Mouse (Mus musculus) heart, postnatal 4 days (tissue): ENCODE measurements around the gene Ago1. TPM values are rescaled to one million over a fixed set of nuclear protein-coding genes. Genes with fewer than 3 reads are reported as not detected.
A peak's percentile ranks its signal among the peaks of the same experiment; 100 is the strongest.

ENCODE experiments used
- DNase-seq: peaks from one replicate; pipeline ENCODE4 v3.0.0; 2021
- total RNA-seq, 2 experiments: library from RNA; stranded (reverse); gene quantifications; 2 replicates each; pipeline ENCODE4 v1.2.3; 2021

Gene Ago1
- total RNA-seq, 2 experiments from 2014 or later = 16.1 to 18.2 TPM

DNA sequence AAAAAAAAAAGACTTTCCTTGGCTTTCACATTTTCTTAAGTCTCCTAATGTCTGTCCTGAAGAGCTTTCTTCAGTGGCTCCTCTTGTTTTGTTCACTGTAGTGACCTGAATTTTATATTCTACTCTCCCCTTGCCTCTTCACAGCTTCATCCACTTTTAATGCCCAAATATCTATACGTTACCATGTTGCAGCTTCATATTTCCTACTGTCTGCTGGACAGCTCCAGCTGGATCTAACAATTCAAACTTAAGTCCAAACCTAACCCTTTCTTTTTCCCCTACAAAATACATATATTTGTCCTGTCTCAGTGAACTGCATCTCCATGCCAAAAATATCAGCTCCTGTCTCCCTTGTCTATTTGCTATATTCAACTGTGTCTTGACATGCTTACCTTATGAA is 951 bp upstream of the Ago1 start:
- DNase-seq = no peak

DNA sequence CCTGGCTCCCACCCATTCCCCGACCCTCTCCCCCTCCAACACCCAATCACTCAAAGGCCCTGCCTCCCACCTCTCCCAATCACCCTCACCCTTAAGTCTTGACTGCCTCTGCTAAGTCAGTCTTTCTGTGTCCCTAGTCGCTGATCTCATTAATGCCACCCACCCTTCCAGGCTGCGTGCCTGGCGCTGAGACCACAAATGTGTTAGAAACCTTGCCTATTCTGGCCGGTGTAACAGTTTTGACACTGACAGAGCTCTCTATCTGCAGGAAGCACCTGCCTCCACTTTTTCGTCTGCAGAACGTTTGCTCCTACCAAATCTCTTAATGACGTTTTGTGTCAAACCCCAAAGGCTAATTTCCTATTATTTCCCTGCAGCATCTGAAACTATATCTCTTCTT is 542 bp upstream of the Ago1 start:
- DNase-seq = no peak

DNA sequence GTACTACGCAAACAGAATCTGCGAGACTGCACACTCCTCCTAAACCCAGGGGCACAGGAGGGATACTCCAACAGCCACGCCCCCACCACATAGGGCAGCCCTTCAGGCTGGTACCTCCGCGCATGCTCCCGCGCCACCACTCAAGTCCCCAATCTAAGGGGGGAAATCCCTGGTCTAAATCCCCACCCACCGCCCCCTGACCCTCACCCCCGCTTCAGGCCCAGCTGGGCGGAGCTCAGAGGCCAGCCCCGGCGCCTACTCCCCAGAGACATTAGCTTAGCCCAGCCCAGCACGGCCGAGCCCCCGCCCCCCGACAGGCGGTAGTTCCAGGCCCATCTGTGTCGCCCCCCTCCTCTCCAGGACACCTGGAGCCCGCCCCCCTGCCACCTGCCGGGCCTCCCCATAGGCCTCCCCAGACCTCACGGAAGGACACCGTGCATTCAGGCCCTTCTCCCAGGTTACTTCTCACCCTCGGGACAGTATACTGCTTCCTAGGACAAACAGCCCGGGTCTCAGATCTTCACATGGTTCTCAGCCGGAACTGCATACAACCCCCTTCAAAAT is 580 bp downstream of the Ago1 start:
- peak; percentile 62 for DNase-seq

DNA sequence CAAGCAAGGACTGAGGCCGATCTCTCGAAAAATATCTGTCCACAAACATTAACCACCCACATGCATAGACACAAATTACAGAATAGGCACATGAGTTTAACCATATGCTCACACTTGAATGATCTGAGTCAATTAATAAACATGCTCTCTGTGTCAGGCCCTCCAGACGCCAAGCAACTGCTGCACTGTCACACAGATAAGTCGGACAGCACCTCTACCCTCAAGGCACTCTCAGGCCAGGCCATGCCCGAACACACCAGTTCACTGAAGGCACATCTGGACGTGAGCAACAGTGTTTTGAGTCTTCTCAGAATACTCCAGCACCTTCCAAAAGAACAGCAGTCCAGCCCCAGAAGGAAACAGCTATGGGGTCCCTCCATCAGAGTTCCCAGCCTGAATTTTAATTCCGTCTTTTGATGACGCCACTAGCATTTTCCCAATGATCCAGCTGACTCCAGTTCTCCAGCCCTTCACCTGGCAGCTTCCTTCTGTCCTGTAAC is 2.1 kb downstream of the Ago1 start:
- no peak for DNase-seq

DNA sequence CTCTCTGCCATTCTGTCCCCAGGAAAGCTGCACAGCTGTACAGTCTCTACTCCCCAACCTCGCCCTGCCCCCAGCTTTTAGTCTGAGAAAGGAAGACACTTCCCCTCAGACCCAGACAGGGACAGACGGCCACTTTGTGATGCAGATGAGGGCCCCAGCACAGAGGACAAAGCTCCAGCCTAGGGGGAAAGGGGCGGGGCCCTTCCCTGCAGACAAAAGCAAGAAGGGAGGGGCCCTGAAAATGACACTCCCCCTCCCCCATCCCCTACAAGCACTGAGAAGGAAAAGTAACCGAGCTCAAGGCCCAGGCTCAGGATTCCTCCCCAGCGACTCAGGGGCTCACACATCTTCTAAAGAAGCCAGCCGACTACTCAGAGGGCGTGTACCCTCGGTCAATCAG is 2.5 kb downstream of the Ago1 start:
- peak; percentile 31 for DNase-seq

DNA sequence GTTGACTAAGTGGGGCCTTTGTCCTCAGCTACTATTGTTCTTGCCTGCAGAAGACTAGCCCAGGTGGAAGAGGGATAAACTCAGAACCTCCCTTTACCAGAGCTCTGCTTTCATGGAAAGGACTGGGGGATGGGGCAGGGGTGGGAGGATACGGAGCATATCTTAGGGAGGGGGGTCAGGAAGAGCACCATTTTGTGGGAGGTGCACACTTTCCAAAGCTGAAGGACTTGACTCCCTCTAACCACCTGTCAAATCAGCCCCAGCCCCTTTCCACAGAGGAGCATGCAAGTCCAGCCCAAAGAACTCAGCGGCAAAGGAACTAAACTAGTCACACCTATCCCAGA is 3.5 kb downstream of the Ago1 start:
- no peak for DNase-seq

DNA sequence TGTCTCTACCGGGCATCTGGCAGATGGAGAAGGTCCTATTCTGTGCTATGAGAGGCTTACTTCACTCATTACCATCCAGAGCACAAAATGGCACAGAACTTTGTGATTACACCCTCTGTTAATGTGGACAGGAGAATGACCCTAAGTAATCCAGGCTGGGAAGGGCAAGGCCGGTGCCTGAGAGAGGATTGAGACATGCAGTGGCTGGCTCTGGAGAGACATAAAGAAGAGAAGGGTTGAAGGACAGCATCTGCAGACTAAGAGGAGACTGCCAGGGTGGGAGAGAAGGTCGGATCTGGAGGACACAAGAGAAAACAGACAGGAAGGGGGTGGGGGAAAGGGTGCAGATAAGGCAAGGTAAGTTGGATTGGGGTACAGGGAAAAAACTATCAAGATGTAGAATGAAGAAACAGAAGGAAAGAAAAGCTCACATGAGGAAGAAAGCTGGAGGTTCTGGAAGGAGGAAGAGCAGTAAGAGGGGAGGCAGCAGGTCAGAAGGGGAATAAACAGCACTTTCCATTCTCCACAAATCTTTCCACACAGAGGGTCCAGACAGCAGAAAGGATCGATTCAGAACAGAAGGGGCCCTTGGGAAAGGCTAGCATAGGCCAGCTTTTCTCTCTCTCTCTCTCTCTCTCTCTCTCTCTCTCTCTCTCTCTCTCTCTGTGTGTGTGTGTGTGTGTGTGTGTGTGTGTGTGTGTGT is 4.0 kb downstream of the Ago1 start:
- DNase-seq = no peak

DNA sequence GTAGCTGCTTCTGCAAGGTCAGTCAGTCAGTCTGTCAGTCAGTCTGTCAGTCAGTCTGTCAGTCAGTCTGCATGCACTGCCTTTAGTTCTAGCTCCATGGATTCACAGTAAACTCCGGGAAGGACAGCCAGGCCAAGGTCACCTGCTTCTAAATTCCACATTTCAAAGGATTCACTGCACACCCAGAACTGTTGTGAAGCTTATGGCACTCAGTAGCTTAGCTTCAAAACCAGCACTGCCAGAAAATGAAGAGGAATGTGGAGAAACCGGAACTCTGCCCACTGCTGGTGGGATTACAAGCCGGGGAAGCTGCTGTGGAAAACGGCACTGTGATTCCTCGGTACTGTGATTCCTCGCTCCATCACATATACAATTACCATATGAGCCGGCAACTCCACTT is 12.9 kb downstream of the Ago1 start:
- no peak for DNase-seq

DNA sequence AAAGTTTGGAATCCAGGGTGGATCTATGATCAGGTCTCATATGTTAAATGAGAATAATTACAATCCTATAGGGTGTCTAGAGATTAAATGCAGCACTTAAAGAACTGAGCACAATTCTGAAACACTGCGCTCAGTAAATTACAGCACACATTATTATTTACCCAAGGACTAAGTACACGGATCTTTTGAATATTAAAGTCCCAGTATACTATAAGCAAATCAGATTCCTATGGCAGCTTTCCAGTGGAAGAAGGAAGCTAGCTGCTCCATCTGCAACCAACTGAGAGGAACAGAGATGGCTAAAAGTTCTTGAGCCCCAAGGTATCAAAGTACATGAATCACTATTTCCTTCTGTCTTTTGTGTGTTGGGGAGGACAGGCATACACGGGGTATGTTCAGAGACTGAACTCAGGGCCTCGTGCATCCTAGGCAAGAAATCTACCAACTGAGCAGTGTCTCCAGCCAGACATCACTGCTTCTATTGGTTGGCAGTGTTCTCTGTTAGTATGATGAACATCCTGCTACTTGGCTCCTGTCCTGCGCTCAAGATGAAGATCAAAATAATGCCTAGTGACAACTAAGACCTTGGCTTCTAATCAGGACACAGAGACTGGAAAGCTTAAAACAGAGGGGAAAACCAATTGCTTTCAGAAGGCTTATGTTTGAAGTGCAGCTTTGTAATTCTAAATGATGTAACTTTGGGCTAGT is 13.7 kb downstream of the Ago1 start:
- DNase-seq = no peak

DNA sequence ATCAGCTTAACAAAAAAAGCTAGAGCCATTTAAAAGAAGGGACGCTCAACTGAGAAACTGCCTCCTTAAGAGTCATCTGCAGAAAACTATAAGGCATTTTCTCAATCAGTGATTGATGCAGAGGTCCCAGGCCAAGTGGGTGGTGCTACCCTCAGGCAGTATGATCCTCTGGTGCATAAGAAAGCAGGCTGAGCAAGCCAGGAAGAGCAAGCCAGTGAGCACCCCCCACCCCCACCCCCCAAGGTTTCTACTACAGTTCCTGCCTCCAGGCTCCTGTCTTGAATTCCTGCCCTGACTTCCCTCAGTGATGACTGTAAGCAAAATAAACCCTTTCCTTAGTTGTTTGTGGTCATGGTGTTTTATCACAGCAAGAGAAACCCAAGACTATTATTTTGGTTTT is 18.1 kb downstream of the Ago1 start:
- no peak for DNase-seq

DNA sequence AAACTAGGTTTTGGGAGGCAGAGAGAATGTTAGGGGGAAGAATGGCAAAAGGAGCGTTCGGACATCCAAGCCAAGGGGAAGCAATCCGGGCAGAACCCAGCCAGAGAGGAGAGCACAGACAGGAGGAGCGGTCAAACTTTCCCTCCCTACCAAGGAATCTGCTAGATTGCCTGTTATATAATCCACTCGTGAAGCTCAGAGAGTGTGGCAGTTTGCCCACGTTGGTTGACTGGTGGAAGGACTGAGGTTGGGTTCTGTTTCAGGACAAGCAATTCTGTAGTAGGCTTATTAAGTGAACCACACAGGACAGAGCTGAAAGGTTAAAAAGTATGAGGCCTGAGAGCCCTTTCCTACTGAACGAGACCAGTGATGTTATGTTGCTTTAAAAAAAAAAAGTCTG is 21.3 kb downstream of the Ago1 start:
- DNase-seq = no peak

DNA sequence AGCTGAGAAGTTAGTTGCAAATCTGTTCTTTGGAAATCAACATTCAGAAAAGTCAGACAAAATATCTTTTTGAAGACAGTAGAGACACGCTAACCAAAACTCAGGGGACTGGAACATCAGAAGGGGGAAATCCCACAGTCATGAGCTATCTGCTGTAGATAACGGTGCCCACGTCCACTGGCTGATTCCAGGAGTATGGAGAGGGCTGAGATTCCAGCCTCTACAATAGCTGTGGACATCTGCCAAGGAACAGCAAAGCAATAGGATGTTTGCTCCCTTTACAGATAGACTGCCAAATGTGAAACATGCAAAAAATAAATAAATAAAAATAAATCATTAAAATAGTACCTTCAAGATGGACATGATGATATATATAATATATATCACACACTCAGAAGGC is 23.9 kb downstream of the Ago1 start:
- DNase-seq = no peak

DNA sequence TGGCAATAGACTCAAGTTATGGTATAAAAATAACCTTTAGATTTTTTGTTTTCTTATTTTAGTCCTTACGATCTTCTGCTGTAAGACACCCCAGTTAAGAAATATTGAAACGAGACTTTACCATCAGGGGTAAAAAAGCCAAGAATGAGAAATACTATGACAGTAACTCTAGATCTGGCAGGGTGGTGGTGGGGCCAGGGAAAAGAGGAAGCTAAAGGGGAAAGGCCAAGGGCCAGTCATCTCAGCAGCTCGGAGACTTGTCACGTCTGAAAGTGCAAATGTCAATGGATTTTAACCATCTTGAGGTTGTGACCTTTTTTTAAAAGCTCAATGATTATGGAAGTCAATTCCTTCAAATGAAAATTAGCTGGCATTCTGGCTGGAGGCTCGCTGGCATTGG is 30.1 kb downstream of the Ago1 start:
- no peak for DNase-seq

DNA sequence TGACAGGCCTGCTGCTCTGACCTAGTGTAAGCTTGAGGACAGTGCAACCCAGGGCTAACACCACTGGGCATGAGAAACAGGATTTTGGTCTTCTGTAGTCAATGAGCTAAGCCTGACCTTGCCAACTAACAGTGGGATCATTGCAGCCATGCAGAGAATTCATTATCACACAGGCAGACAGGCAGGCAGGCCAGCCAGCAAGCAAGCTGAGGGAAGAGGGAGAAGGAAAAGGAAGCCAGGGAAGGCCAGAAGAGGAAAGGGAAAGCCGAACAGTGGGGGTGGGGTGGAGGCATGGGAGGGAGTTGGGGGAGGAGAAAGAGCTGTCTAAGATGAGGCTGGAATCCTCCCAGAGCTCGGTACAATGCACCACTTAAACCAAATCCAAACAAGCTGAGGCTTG is 32.1 kb downstream of the Ago1 start:
- no peak for DNase-seq

DNA sequence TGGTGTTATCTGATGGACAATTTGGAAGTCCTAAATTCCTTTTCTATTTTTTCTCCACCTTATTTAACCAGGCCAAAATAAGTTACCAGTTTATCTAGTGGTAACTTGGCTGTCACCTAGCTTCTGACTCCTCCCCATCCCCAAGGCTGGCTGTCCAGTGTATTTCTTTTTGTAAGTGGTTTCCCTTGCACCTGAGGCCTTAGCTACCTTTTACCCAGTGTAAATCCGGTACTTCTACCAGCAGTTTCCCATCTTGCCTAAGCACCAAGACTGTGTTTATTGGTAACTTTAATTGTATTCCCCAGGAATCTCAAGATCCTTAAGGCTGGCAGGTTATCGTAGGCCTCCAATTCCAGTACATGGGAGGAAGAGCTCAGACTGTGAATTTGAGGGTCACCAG is 34.3 kb downstream of the Ago1 start:
- no peak for DNase-seq

DNA sequence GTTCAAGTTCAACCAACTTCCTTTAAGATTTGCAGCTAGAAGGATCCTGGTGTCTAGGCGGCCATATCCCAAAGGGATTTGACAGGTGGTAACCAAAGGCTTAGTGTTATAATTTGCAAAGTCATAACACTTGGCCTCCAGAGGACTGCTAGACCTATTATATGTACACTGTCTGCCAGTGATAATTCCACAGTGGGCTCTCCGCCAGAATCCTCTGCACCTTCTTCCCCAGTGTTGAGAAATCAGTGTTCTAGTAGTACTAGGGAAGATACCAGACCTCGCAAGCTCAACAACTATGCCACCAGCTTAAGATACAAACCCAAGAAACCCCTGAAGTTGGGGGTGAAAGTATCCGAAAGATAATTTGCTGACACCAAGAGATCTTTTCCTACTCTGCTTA is 35.2 kb downstream of the Ago1 start:
- no peak for DNase-seq

DNA sequence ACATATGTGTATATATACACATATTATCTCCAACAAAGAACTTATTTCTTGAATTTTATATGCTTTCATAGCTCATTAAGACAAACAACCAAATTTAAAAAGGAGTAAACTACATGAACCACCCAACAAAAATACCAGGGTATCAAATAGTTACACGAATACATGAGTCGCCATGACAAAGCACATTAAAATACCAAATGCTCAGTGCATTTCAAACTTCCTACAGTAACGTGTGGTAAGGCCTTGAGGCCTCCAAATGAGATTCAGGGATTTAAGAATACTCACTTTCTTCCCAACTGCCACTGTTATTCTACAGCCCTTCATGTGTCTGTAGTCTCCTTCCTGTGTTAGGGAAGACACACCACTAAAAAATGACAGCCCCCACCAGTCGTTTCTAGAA is 36.6 kb downstream of the Ago1 start:
- DNase-seq = no peak

DNA sequence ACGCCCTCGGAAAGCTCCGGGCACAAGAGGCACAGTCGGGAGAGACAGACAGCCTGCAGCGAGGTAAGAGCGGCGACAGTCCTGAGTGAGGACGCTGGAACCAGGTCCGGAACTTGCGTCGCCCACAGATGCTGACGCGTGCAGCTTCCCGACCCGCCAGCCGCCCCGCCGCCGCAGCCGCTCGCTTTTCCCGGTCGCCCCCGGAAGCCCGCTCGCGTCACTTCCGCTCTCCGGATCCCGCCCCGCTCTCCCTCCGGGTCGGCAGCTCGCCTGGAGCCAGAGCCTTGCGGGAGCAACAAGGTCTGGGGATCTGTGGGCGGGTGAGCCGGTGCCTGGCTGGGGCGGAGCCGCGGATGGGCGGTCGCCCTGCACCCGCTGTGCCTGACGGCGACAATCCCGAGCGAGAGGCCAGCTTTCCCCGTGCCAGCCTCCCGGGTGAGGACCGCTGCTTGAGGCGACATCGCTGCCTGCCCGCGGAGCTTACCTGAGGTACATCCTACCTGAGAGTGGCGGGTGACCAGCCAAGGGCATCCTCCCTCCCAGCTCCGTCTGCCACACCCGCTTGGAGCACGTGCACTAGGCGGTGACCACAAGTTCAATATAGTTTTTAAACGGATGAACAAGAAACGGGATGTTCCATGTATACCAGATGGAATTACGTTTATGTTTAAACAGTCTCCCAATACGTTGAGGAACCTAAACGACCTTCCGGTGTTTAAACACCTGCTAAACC is 38.9 kb downstream of the Ago1 start, which contains the start of gene Ago3:
Gene Ago3 (minus strand): TSS at position 210 of the 733 bp plus-strand sequence.
- peak; percentile 96 for DNase-seq

DNA sequence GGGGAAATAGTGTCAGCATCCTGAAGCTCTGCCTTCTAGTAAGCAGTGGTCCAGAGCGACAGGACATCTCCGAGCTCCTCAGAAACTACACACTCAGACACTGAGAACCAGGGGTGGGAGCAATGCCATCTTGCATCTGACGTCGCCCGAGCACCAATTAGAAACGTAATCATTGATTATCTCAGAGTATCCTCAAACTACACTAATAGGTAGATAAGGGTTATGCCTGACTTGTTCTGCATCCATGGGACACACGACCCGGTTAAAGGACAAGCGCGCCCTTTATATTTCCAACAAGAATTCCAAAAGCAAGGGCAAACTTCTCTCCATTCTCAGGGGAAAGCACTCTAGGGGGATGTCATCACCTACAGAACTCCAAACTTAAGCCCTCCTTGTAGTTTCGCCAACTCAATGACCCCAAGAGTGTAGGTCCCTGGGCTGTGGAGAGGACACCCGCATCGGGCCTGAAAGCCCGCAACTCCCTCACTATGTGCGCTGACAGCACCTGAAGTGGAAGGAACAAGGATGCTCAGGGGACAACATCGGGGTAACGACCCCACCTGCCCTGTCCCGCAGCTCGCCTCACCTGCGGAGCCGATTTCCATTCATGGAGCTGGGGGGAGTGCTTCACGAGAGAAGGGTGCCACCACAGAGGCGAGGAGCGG is 39.6 kb downstream of the Ago1 start:
- DNase-seq = no peak

DNA sequence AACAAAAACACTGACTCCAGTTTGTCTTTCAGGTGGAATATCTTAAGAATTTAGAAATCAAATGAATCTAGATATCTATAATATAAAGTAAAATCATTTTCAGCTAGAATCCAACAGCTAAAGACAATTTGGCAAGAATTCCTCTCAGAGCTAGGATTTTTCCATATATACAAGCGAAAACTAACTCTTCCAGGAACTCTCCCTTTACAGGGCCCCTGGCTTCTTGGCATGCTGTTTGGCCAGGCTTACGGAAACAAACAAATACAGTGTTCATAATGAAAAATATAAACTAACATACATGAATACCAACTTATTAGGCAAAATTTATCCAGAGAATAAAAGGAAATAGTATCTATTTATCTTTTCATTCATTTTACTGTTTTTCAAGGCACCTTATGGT is 44.5 kb downstream of the Ago1 start:
- DNase-seq = no peak

DNA sequence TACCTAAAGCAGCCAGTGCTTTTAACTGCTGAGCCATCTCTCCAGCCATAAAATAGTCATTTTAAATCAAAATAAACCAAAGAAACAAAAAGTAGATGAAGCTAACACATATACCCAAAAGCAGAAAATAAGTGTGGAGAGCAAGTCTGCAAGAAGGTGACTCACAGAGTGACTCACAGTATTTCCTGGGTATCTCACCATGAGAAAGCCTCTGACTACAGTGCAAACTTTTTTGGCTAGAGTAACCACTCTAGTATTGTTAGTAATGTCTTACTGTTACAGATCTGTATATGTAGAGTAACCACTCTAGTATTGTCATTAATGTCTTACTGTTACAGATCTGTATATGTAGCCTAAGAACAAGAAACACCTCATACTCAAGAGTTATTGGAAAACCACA is 52.7 kb downstream of the Ago1 start:
- no peak for DNase-seq

DNA sequence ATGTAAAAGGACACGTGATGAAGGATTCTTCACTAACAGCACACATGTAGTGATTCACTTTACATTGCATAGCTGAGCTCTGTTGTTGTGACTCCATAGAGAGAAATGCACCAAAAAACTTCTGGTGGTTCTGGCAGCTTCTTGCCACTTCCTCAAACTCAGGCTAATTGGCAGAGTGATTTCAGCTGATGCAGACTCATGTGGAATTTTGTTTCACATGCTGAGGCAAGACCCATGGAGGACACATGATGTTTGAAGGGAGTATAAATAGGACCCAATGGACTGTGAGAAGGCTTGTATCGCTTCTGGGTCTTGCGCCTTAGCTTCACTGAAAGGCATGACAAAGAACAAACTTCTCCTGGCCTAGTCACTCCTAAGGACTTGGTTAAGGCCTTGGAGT is 55.9 kb downstream of the Ago1 start:
- DNase-seq = no peak
